Mouse (Mus musculus): ENCODE data around the gene Ostm1.

Gene Ostm1

DNA sequence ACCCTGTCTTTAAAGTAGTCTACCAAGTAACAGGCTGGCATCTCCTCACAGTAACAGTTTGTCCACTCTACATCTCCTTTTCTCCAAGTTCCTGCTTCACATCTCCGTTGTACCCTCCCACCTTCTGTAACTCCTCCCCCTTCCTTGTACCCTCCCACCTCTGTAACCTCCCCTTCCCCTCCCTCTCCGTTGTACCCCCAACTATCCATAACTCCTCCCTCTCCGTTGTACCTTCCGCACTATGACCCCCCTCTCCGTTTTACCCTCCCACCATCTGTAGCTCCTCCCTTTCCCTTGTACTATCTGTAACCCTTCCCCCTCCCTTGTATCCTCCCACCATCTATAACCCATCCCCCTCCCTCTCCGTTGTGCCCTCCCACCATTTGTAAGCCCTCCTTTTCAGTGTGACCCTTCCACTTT is 97.0 kb downstream of the Ostm1 start:
- DNase-seq (ENCODE audit: low spot score) = no peak

DNA sequence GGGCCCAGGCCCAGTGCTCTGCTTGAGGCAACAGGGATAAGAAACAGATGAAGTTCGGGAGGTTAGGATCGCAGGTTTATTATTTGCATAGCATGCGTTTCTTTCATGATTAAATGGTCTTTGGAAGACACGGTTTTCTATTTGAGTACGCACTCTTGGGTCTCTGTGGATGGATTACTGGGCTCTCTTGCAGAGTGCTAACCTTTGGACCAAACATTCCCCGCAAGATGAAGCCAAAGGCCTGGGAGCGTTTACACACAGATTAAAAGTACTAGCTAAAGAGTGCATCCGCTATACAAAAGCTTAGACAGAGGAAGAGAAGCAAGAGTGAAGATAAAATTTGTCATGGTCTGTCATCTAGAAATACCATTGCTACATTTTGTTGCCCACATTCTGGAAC is 98.8 kb downstream of the Ostm1 start:
- no peak for DNase-seq (ENCODE audit: low spot score)

DNA sequence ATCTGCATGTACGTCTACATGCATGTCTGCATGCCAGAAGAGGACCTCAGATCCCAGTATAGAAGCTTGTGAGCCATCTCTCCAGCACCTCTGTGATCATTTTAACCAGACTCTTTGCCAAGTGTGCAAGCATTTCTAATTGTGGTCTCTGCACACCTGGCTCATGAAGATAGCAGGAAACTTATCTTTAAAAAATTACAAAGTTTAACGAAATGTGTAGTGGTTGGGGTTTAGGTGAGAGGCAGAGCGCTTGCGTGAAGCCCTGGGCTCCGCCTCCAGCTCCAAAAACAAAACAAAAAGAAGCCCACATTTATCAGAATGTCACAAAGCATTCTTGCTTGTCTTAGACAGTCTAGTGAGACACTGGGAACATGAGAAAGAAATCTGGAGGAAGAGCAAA is 104.3 kb downstream of the Ostm1 start:
- DNase-seq (ENCODE audit: low spot score) = no peak

DNA sequence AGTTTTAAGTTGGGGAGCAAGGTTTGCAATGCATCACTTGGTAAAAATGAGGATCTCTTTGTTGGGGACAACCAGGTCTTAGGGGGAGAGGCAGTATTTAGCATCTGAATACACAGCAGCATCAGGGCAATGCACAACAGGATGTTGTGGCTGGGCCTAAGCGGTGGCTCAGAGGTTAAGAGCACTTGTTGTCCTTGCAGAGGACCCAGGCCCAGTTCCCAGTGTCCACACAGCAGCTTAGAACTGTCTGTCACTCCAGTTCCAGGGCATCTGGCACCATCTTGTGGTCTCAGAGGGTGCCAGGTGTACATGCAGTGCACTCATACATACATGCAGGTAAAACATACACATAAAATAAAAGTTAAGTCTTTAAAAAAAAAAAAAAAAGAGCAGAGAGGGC is 106.1 kb downstream of the Ostm1 start:
- no peak for DNase-seq (ENCODE audit: low spot score)

DNA sequence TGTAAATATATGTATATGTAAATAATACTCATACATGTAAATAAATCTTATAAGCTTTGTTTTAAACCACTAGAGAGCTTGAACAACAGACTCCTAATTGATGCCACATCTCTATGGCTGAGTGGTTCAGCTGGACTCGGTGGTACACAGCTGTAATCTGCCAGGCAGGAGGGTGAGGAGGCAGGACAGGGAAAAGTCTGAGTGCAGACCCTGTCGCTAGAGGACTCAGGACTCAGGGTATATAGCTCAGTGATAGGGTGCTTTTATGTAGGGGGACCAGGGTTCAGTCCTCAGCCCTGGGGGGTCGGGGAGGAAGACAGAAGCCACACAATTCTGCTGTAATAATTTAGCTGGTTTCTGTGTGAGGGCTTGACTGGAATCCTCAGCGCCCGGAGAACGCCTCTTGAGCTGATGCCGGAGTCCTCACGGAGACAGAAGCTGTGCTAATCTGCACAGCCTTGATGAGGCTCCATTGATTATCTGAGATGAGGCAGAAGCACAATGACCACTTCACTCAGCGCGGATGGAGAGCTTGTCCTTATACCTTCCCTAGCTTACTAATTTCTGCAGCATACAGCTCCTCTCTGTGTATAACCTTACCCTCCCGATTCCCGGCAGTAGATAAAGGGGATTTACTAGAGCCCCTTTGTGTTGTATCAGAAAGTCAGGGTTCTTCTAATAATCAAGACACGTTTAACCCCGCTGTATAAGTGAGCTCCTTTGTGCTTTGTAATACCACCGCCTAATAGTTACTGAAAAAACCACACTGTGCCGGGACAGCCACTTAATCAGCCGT is 106.8 kb downstream of the Ostm1 start:
- no peak for DNase-seq (ENCODE audit: low spot score)

DNA sequence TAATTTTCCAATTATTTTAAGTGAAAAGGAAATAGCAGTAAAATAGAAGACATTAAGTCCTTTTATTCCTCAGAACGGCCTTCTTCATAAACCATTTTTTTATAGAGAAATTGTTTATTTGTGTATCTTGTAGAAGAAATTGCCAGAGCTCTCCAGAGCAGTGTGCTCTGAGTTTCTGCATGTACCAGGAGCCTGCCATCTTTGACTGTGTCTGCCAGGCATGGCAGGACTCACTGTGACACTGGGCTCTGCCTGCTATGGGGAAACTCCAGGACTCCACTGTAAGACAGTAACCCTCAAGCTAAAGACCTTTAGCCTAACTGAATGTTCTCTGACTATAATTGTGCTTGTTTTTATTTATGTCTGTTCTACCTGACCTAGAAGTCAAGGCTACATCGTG is 107.4 kb downstream of the Ostm1 start:
- no peak for DNase-seq (ENCODE audit: low spot score)

DNA sequence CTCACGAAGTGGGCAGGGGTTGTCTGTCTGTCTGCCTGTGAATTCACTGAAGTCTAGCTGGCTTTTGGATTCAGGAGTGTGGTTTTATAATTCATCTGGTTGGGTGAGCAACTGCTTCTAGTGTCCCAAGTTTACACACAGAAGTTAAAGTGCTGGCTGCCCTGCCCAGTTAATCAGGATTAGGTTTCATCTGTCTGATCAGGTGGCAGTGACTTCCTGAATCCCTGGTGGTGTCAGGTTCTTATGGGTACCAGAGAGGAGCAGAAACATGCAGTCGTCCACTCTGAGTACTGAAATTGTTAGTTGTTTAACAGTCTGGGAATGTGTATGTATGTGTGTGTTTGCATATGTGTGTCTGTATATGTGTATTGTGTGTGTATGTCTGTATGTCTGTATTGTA is 108.5 kb downstream of the Ostm1 start:
- DNase-seq (ENCODE audit: low spot score) = no peak

DNA sequence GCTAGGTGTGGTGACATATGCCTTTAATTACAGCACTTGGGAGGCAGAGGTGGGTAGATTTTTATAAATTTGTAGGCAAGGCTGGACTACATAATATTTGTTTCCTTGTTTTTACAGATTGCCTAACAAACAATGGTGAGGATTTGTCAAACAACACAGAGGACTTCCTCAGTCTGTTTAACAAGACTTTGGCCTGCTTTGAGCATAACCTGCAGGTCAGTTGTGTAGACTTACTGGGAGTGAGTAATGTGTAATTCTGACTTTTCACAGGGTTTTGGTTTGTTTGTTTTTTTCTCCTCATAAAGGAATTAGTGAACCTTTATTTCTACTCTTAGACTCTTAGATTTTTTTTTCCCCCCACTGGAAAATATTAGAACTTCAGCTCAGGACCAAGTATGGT is 109.2 kb downstream of the Ostm1 start:
- no peak for DNase-seq (ENCODE audit: low spot score)

DNA sequence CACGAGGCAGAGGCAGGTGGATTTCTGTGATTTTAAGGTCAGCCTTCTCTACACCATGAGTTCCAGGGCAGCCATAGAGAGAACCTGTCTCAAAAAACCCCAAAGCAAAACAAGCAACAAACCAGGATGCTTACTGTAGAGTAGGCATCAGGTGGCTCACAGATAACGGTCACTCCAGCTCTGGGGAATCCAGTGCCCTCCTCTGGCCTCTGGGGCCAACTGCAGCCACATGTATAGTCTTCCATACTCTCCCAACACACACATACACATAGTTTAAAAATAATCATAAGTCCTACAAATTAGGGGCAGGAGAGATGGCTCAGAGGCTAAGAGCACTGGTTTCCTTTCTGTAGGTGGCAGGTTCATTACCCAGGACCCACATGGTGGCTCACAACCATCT is 109.9 kb downstream of the Ostm1 start:
- no peak for DNase-seq (ENCODE audit: low spot score)

DNA sequence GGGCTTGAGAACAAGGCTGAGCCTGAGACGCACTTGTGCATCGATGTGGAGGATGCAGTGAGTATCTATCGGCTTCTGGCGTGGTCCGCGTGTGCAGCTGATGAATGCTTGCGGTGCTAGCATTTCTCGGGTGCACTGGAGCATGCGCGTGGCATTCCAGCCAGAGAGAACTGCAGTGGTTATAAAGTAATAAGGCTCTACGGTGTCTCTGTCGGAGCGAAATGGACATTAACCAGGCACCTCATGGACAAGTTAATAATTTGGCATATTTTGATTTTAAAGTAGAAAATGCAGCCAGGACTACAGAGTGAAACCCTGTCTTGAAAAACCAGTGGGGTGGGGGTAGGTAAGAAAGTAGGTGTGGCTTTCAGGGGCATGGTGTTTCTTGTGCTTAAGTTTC is 112.7 kb downstream of the Ostm1 start:
- DNase-seq (ENCODE audit: low spot score) = no peak

DNA sequence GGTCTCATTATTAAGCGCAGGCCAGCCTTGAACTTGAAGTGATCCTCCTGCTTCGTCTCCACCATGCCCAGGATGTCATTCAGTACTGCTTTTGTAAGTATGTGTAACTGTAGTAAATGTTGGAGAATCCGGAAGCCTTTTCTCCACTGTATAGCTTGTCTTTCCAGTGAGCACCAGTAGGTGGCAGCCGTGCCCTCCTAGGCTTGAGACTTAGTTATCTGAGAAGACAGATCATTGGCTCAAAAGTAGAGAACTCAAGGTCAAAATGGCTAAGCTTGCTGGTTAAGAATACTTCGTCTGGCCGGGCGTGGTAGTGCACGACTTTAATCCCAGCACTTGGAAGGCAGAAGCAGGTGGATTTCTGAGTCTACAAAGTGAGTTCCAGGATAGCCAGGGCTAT is 113.4 kb downstream of the Ostm1 start:
- no peak for DNase-seq (ENCODE audit: low spot score)

DNA sequence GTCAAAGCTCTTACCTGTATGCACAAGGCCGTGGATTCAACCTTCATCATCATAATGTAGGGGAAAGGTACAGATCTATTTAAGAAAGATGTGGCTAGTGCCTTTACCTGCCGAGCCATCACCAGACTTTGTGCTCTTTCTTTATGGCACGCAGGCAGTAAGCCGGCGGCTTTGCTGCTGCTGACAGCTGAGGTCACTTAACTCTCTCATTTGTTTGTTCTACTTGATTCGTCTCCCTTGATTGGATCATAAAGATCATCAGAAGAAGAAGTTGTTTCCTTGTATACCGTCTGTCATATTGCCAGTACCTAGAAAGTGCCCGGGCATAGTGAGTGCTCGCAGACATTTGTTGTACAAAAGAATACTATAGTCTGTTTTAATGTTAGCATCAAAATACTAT is 114.8 kb downstream of the Ostm1 start:
- DNase-seq (ENCODE audit: low spot score) = no peak

DNA sequence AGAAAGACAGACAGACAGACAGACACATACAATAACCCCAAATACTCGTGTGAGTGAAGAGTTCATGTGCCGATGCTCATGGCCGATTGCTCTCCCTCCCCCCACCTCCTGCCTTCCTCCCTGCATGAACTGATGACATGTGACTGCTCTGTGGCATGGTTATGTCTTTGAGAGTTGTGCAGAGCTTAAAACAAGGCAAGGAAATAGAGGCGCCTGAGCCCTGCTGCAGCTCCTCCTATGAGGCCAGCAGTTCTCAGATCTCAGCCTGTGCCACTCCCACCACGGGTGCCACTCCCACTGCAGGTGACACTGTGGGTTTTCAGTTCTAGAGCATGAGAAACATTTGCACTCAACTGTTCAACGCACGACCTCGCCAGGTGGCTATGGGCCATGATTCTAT is 115.4 kb downstream of the Ostm1 start:
- DNase-seq (ENCODE audit: low spot score) = no peak

DNA sequence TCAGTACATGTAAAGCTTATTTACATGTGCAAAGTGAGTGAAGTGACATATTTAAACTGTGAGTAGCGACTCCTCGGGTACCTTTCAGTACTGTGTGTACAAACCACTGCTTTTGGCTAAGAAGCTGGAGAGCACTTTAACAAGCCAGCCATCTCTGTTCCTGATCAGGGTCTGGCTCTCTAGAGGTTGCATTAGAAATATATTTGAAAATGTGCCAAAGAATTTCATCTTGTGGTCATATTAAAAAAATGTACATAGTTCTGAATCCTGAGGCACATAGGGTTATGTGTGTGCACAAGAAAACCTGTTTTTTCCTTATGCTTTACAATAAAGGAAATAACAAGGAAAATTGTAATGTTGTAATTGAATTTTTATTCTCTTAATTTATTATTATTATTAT is 118.5 kb downstream of the Ostm1 start:
- DNase-seq (ENCODE audit: low spot score) = no peak

DNA sequence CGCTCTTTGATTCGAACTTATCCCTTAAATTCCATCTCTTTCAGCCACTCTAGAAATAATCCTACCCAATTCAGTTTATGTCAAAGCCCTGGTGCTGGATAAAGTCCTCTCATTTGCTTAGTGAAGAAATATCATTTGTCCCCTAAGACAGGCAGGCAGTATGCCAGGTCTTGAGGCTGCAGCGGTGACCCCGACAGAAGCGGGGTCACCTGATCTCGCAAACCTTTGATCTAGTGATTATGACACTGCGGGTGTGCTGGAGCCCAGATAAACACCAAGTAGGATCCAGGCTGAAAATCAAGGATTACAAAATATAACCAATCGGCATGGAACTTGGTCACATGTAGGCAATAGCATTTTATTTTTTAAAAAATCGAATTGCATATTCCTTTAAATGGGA is 131.1 kb downstream of the Ostm1 start:
- no peak for DNase-seq (ENCODE audit: low spot score)

DNA sequence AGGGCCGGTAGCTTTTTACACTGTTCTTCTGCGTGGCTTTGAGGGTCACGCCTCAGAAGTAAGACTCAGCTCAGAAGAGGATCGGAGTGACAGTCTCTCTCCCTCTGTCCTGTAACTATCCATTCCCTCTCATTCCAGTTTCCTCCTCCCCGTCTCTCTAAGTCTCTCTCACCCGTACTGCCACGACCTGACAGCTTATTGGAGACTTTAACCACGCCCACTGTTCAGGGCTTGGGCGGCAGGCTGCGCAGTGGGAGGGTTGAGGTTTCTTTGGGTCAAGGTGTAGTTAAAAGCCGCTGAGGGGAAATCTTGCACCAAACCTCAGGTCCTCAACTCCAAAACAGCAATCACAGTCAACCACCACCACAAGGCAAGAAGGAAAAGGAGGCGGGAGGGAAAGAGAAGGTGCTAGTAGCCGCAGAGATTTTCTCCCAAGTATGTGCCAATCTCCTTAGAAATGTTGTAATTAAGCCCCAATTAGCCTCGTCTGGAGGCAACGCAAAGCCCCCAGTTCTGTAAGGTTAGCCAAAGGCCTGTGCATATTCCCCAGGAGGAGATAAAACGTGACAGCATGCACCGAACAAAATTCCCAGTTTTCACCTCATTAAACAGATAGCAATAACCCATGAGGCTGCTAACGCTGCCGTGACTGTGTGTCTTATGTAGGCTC is 131.9 kb downstream of the Ostm1 start:
- DNase-seq (ENCODE audit: low spot score) = no peak

DNA sequence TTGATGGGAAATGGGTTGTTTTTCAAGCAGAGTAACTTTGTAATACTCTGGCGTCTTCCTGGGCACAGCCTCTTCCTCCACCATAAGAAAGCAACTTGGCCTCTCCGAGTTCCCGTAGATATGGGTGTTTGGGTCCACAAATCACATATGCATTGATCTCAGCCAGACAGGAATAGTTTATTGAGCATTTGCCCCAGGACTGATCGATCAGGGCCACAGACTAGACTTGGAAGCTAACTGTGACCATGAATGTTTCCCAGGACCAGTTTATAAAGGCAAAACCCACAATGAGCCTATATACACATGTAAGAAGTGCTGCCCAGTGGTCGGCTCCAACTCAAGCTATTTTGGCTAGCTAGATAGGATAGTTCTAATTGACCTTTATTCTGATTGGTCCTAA is 138.5 kb downstream of the Ostm1 start:
- DNase-seq (ENCODE audit: low spot score) = no peak

DNA sequence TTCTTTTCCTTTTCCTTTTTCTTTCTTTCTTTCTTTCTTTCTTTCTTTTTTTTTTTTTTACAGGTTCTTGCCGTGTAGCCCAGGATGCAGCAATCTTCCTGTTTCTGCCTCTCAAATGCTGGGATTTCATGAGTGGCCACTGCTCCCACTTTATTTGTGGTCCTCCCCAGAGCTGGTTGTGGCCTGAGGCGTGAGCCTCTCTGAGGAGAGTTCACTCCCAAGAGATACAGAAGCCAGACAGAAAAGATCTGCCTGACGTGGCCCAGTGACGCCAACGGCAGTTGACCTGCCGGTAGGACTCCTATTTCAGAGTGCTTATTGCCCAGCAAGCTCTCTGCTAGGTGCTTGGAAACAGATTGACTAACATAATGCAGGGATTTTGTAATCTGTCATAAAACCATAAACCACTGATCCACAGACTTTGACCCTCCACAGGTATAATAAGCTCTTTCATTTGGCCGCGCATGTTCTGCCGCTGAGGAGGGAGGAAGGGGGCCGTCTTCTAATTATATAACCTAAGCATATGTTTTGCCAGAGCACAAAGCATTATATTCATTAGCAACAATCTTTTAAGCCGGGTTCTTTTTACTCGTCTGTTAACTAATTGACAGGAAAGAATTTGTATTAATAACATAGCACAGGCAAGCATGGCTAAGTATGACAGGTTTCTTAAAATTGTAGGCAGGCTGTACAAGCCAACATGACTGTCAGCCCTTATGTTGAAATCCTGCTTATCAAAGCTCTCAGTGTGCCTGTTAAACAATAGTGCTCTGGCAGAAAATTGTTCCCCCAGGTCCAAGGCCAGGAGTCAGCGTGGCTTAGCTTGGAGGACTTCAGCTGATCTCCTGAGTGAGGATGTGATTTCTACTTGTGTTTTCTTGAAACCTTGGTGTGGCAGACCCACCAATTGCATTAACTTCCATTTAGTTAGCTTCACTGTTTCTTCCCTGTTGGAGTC is 139.9 kb downstream of the Ostm1 start:
- no peak for DNase-seq (ENCODE audit: low spot score)

DNA sequence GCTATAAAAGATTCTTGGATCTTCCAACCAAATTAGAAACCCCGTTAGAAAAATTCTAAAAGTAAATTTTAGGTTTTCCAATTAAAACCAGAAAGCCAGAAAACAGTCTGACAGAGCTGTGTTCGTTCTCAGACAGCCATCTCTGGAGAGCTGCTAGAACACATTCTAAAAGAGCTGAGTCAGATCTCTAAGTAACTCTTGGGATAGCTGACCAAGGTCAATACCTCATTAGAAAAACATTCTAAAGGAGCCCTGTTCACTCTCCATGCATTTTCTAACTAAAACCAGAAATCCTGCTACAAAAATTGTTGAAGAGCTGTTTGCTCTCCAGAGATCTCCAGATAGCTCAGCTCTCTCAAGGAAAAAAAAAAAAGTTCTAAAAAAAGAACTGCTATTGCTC is 146.0 kb downstream of the Ostm1 start:
- DNase-seq (ENCODE audit: low spot score) = no peak

DNA sequence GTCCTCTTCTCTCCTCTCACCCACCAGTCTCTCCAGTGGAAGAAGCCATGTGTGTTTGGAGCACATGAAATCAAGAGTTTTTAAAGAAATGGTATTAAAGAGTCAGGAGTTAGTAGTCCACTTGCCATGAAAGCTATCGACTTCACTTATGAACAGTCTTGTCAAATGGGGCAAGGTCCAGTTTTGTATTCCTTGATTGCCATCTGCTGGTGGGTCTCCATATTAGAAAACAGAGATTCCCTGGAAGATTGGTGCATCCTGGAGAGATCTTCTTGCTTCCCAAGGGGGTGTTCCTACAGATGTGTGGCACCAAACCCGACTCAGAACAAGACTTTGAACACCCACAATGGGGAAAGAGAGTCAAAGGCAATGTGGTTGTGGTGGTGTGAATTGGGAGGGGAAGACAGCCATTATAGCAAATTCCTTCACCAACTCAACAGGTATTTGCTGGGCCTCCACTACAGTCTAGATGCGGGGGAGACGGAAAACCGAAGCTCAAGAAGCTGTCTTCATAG is 151.0 kb downstream of the Ostm1 start:
- DNase-seq (ENCODE audit: low spot score) = no peak

DNA sequence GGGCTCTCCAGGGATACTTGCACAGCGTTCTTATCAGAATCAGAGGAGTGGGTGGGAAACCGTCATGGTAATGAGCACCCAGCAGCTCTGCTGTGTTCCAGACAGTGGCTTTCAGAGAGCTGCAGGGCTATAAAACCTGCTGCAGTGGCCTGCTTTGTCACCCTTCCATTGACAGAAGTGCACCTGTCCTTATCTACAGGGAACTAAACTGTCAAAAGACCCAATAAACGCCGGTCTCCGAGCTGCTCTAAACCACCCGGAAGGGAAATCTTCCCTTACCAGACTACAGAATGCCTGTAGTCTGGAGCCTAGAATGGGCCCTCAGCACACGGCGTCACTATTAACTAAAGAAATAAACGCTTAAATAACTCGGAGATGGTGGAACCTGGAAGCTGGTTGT is 168.2 kb downstream of the Ostm1 start:
- no peak for DNase-seq (ENCODE audit: low spot score)

Measured in testis, postnatal 14 days (tissue).